Mouse (Mus musculus) retina, adult 2 months (tissue): ENCODE data around the gene Dennd1b.
A peak's percentile ranks its signal among the peaks of the same experiment; 100 is the strongest.

Experiments
- DNase-seq: peaks from one replicate; pipeline ENCODE4 v3.0.0-alpha.2; 2012; ENCODE audit warnings: low read depth, low spot score

Gene Dennd1b

GRCm38 (mm10) chr1:139079523-139079922 lies 116.3 kb downstream of the Dennd1b start:
- peak; percentile 20 for DNase-seq

DNA sequence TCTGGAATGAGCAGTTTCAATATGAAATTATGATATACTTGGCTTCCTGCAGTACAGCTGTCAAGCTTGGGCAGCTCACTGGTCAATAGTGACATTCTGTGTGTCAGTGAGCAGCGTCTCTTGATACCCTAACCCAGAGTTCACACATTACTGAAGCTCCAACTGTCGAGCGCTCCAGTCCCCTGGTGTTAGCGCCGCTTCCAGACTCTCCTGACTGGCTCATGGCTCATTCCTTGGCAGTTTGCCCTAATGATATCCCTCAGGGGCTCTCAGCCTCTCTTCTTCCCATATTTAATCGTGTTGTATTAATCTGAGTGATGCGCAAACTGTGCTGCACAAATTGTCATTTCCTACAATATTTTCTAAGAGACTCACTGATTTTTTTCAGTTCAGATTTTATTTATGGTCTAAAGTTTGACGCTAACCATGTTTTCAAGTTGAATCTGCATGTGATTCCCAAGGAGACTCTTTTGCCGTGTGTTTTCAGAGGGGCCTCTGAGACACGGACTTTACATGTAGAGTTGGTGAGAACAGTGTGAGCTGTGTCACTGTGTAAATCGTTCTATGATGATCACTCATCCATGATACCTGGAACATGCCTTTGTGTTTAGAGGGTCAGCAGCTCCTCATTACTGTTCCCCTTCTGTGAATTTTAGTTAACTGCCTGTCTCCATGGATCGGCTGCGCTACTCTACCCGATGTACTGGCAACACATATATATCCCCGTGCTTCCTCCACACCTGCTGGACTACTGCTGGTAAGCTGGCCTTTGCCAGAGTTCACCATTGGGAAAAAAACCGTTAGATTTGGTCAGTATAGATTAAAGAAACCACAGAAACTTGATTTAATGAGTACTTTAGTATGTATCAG lies 117.5 kb downstream of the Dennd1b start:
- peak; percentile 18 for DNase-seq

GRCm38 (mm10) chr1:139083382-139083781 lies 120.1 kb downstream of the Dennd1b start:
- no peak for DNase-seq

DNA sequence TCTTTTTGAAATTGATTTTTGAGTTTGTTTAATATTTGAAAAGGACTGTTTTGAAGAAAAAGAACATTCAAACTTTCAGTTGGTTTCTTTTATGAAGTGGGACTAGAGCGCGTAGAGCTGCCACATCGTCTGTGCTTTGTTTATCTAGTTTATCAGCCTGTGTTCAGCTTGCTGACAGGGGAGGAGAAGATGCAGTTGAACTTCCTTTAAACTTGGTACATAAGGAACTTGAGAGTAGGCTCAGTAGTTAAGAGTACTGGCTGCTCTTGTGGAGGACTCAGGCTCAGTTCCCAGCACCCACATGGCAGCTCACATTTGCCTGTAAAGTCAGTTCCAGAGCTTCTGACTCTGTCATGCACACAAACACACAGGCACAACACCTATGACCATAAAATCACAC lies 124.3 kb downstream of the Dennd1b start:
- DNase-seq: no peak

GRCm38 (mm10) chr1:139090744-139091143 lies 127.5 kb downstream of the Dennd1b start:
- no peak for DNase-seq

GRCm38 (mm10) chr1:139091701-139092100 lies 128.5 kb downstream of the Dennd1b start:
- DNase-seq: no peak

DNA sequence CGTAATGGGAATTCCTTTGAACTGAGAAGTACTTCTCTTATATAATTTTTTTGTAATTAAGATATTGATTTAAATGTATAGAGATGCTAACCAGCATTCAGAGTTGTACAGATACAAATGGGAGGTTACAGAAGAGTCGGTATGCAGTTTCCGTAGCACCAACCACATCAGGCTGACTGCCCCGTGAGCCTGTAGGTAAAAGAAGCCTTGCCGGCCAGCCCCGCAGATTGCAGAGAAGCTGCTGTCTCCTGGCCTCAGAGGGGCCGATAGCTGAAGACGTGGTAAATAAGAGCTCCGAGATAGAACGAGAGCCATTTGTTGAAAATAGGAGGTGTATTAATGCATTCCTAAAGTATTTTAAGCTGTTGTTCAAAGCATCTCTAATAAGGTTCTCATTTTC lies 128.9 kb downstream of the Dennd1b start:
- DNase-seq: no peak

DNA sequence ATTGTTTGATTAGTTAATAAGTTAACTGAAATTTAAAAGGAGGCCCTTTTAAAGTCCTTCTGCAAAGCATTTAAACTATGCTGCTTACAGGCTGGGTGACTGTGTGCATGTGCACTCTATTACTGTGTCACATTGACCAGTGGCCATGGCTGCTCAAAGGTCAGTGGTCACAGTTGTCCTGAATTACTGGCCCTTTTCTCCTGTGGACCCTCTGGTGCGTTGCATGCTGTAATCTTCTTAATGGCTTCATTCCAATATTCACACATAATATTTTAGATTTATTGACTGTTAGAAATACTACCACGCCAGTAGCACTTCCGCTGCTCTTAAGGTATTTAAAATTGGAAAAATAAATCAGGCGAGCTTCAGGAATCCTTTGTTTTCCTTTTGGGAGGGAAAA lies 129.5 kb downstream of the Dennd1b start:
- DNase-seq: no peak

- DNase-seq: no peak
These were observed 133.1 kb downstream of the Dennd1b start for GRCm38 (mm10) chr1:139096369-139096768.

DNA sequence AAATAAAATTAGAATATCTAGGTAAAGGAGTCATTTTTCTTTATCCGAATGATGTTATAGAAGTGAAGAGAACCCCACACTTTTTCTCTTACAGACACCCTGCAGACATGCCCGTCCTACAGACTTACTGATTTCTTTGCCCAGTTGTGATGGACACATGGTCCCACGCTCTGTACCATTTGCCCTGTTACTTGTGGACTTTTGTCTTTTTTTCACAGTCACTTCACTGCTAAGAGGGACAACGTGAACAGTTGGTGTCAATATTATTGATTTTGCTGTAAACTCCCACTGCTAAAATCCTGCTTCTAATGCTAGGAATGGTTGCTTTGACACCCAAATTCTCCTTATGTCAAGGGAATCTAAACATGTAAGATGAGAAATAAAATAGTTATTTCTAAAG lies 134.9 kb downstream of the Dennd1b start:
- no peak for DNase-seq

DNA sequence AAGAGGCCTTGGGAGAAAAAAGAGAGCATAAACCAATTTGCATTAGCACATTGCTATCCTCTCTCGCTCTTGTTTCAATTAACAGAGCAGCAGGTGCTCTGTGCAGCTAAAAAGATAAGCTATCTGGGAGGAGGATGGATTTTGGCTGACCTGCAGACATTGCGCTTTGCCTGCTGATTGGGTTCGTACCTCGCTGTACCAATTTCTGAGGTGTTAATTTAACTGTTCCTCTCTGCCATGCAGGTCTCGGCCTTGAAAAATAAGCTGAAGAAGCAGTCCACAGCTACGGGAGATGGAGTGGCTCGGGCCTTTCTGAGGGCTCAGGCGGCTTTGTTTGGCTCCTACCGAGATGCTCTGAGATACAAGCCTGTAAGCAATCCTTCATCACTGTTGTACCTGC lies 138.5 kb downstream of the Dennd1b start:
- DNase-seq: no peak

- no peak for DNase-seq
These were observed 145.0 kb downstream of the Dennd1b start for GRCm38 (mm10) chr1:139108251-139108650.

- DNase-seq: no peak
These were observed 159.4 kb downstream of the Dennd1b start for GRCm38 (mm10) chr1:139122626-139123025.

- no peak for DNase-seq
These were observed 176.4 kb downstream of the Dennd1b start for GRCm38 (mm10) chr1:139139644-139140043.

DNA sequence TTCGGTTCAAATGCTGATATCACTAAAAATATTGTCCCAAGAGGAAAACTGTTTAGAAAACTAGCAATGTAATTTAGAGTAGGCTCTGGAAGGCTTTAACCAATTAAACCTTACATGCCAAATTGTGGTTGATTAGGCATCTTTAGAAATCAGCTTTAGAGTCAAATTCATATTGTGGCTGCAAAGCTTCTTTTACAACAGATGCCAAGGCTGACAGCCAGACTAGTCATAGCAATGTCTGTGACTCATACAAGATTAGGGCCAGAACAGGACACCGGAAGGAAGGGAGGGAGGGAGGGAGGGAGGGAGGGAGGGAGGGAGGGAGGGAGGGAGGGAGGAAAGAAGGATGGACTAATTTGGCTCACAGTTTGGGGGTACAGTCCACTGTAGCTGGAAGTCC lies 182.3 kb downstream of the Dennd1b start:
- DNase-seq: no peak

GRCm38 (mm10) chr1:139146306-139146705 lies 183.1 kb downstream of the Dennd1b start:
- no peak for DNase-seq

DNA sequence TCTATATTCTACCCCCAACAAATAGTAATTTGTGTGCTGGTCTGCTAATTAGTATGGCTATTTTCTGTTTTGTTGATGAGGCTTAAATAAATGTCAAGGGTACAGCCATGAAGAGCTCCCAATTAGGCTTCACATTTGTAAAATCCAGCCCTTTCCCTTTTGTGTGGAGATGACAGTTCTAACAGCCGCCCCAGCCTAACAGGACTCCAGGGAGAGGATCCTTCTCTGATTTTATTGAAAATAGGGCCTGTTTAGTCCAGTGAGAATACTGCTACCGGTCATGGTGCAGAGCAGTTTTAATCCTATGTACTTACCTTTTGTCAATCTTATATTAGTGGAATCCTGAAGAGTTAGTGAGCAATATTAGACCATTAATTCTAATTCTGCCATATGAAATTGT lies 189.8 kb downstream of the Dennd1b start:
- DNase-seq: no peak

GRCm38 (mm10) chr1:139153493-139153892 lies 190.3 kb downstream of the Dennd1b start:
- DNase-seq: no peak

GRCm38 (mm10) chr1:139156397-139156796 lies 193.2 kb downstream of the Dennd1b start:
- DNase-seq: no peak

DNA sequence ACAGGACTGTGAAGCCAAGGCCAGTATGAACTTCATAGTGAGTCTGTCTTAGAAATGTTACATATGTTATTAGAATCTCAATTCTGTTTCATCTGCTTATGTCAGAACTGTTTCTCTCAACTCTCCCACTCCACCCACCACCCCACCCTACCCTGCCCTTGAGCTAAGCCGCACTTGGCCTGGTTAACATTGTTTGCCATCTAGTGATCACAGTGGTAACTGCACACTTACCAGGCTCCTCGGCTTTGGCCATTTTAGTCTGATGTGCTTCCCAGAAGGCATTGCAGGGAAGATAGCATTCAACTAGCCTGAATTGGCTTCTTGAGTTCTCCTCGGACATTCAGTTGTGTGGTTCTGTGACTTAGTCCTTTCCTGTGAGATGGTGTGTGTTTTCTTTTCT lies 198.4 kb downstream of the Dennd1b start:
- peak; percentile 47 for DNase-seq

DNA sequence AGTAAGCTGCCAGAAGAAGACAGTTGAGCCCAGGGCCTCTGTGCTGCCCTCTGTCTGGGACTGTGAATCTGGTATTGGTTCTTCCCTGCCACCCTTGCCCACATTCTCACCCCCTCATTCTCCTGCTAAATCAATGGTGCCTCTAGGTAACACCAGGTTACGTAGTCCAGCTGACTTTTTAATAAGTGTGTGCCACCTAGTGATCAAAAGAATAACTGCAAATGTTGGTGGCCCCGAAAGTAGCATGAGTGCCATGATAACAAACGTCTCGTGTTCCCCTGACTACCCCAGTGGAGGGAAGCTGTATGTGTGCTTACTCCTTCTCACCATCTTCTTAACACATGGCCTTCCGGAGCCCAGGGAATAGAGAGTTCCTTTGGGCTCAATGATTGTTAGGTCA lies 199.6 kb downstream of the Dennd1b start:
- peak; percentile 29 for DNase-seq

- no peak for DNase-seq
These were observed 211.0 kb downstream of the Dennd1b start for GRCm38 (mm10) chr1:139174058-139174832.

GRCm38 (mm10) chr1:139179707-139180106 lies 216.5 kb downstream of the Dennd1b start:
- no peak for DNase-seq
